Mouse (Mus musculus) hindbrain, embryonic 14.5 days (tissue): ENCODE measurements around the gene Edn1. TPM values are rescaled to one million over a fixed set of nuclear protein-coding genes. Genes with fewer than 3 reads are reported as not detected.

Source experiments
- ATAC-seq: fragments of 200-750 bp; cut with Nextera tagmentation; 2 replicates; pipeline ENCODE4 v1.8.0; 2017; ENCODE audit warnings: moderate number of reproducible peaks, mild to moderate bottlenecking, moderate TSS enrichment, moderate library complexity; ENCODE audit not compliant: low FRiP score
- DNase-seq: peaks from one replicate; pipeline ENCODE4 v3.0.0-alpha.2; 2015; ENCODE audit warnings: low spot score
- H3K27ac ChIP-seq: fragments of 300-500 bp; sonication (generic); 2 replicates; pipeline ENCODE4 v1.5.1; 2014; ENCODE audit warnings: mild to moderate bottlenecking, moderate library complexity
- H3K27me3 ChIP-seq: fragments of 300-500 bp; sonication (generic); 2 replicates; pipeline ENCODE4 v1.6.1; 2014; ENCODE audit warnings: mild to moderate bottlenecking, low read length, mixed read lengths; ENCODE audit not compliant: control insufficient read depth, insufficient read depth
- H3K36me3 ChIP-seq: fragments of 300-500 bp; sonication (generic); replicated peaks from 2 replicates; pipeline ENCODE4 v1.6.1; 2014; ENCODE audit not compliant: control insufficient read depth, insufficient read depth
- H3K4me1 ChIP-seq: fragments of 300-500 bp; sonication (generic); replicated peaks from 2 replicates; pipeline ENCODE4 v1.6.1; 2014; ENCODE audit warnings: antibody characterized with exemption, low read length, mixed read lengths; ENCODE audit not compliant: control insufficient read depth, insufficient read depth
- H3K4me2 ChIP-seq: fragments of 300-500 bp; sonication (generic); replicated peaks from 2 replicates; pipeline ENCODE4 v1.6.1; 2014; ENCODE audit warnings: mild to moderate bottlenecking, moderate library complexity
- H3K4me3 ChIP-seq: fragments of 300-500 bp; sonication (generic); replicated peaks from 2 replicates; pipeline ENCODE4 v1.5.1; 2014; ENCODE audit warnings: mild to moderate bottlenecking, low read length
- H3K9ac ChIP-seq: fragments of 300-500 bp; sonication (generic); 2 replicates; pipeline ENCODE4 v1.6.1; 2014
- H3K9me3 ChIP-seq: fragments of 300-500 bp; sonication (generic); 2 replicates; pipeline ENCODE4 v1.6.1; 2016; ENCODE audit warnings: low read length; ENCODE audit not compliant: control insufficient read depth
- WGBS: fragments of 180-500 bp; shearing (Covaris S2); extraction: QIAGEN DNeasy Blood & Tissue Kit; methylation state at CpG from one replicate; pipeline ENCODE4 v1.1.7; 2014; 5-methylcytosine and 5-hydroxymethylcytosine counted together
- polyA plus RNA-seq: library from polyadenylated mRNA; unstranded; fragments of >200 nt; fragmentation: Nextera tagmentation; extraction: Ambion mirVana; gene quantifications from 2 replicates; pipeline ENCODE4 v1.2.1, GENCODE M21; 2014

Gene Edn1
- polyA plus RNA-seq, 1 experiment from 2014 or later: 3.1 TPM

- Histone ChIP-seq H3K9ac (no peak overlapping the region), H3K36me3 (no peaks in the 10 kb centered on the region), H3K9me3 (no peaks in the 10 kb centered on the region), H3K4me3 (no peak overlapping the region), H3K4me1 (no peaks in the 10 kb centered on the region), H3K4me2 (no peak overlapping the region), H3K27me3 (no peaks in the 10 kb centered on the region), H3K27ac (no peak overlapping the region)
- ATAC-seq: no peak
- WGBS: 87% methylated on average over 2 of the region's 2 CpGs
- DNase-seq: no peak
These were observed 40.7 kb downstream of the Edn1 start for GRCm38 (mm10) chr13:42341871-42342532.

GRCm38 (mm10) chr13:42345439-42345838 is 44.2 kb downstream of the Edn1 start:
- Histone ChIP-seq H3K27me3 (no peaks in the 10 kb centered on the region), H3K36me3 (no peaks in the 10 kb centered on the region), H3K9me3 (no peaks in the 10 kb centered on the region), H3K4me1 (no peaks in the 10 kb centered on the region), H3K4me2 (no peak overlapping the region), H3K27ac (no peak overlapping the region), H3K9ac (no peak overlapping the region), H3K4me3 (no peak overlapping the region)
- DNase-seq (no peak), ATAC-seq (no peak)
- WGBS: 83% methylated on average over 7 of the region's 7 CpGs

- no peak for DNase-seq
These were observed 45.1 kb downstream of the Edn1 start for GRCm38 (mm10) chr13:42346414-42346813.

GRCm38 (mm10) chr13:42351675-42352074 is 50.4 kb downstream of the Edn1 start:
- Histone ChIP-seq H3K9ac (no peak overlapping the region), H3K4me2 (no peak overlapping the region), H3K4me1 (no peaks in the 10 kb centered on the region), H3K9me3 (no peaks in the 10 kb centered on the region), H3K27me3 (no peaks in the 10 kb centered on the region), H3K27ac (no peak overlapping the region), H3K36me3 (no peaks in the 10 kb centered on the region), H3K4me3 (no peak overlapping the region)
- WGBS: 87% methylated on average over 7 of the region's 7 CpGs
- DNase-seq (no peak), ATAC-seq (no peak)

More at GRCm38 (mm10) chr13:42346414-42346813, 45.1 kb downstream of the Edn1 start:
- ATAC-seq: no peak
- H3K4me2 ChIP-seq: no peak overlapping the region
- no peak overlapping the region for H3K9ac ChIP-seq
- no peak overlapping the region for H3K27ac ChIP-seq
- H3K36me3 ChIP-seq: no peaks in the 10 kb centered on the region
- no peaks in the 10 kb centered on the region for H3K27me3 ChIP-seq
- no peak overlapping the region for H3K4me3 ChIP-seq
- H3K4me1 ChIP-seq: no peaks in the 10 kb centered on the region
- WGBS: 39% methylated on average over 7 of the region's 7 CpGs
- H3K9me3 ChIP-seq: no peaks in the 10 kb centered on the region

Other genes starting within 250 kb of the Edn1 start
- gene Hivep1, start 249.5 kb upstream of the Edn1 start, polyA plus RNA-seq: 21.8 and 23.0 TPM in 2 replicates